Comparison of ENCODE assay signal across 10 mouse cellular contexts in genomic region chr10:22714520-22714919, GRCm38 (mm10). TPM values are rescaled to one million over a fixed set of nuclear protein-coding genes. Genes with fewer than 3 reads are reported as not detected.
A peak's percentile ranks its signal among the peaks of the same experiment; 100 is the strongest.
DNase-seq lines count a peak whose midpoint lies in the region; ATAC-seq and TF ChIP-seq lines count a peak whose summit lies in the region.
"Had no signal": no experiment of that assay in that cellular context is flagged by ENCODE, and none has a peak within 500 bp of the region (broad histone marks: within the 10 kb centered on the region; RNA-seq: fewer than 3 reads in every experiment).

No protein-coding gene starts in this region.

- no peak overlapping the region for H3K4me2 ChIP-seq in embryonic facial prominence, embryonic 11.5 days (ENCODE audit: low read depth, low read length)
- H3K4me2 ChIP-seq in midbrain, postnatal 0 days (ENCODE audit: low read depth, low read length, poor library complexity, severe bottlenecking) = no peak overlapping the region
- H3K4me2 ChIP-seq: embryonic facial prominence, embryonic 13.5 days; lung, embryonic 15.5 days had no signal

- TF ChIP-seq CTCF in midbrain, postnatal 0 days (IDR thresholded peaks at IDR 0.05) = peak; percentile 87

- peak; percentile 42 for DNase-seq in ovary, postnatal 14 days (ENCODE audit: low spot score)
- no peak for DNase-seq in ovary, postnatal 36 days (ENCODE audit: low spot score)
- peak; percentile 67 for DNase-seq in adrenal gland, postnatal 14 days
- DNase-seq in embryonic facial prominence, embryonic 11.5 days (ENCODE audit: low spot score) = peak; percentile 73
- DNase-seq in heart, postnatal 4 days = peak; percentile 71
- DNase-seq in left cerebral cortex, postnatal 10 days (ENCODE audit: extremely low spot score in 1 of 2, low spot score in 2 of 2) = peak; percentile 42 to 48
- peak; percentile 68 for DNase-seq in midbrain, postnatal 0 days (ENCODE audit: low spot score)
- DNase-seq in thymus, postnatal 10 days (ENCODE audit: low spot score in 2 of 2) = peak; percentile 28 to 60

- no peaks in the 10 kb centered on the region for H3K27me3 ChIP-seq in embryonic facial prominence, embryonic 11.5 days (ENCODE audit: control insufficient read depth, insufficient read depth, low read length)
- H3K27me3 ChIP-seq in midbrain, postnatal 0 days (ENCODE audit: insufficient read depth, low read length) = no peaks in the 10 kb centered on the region
- H3K27me3 ChIP-seq: embryonic facial prominence, embryonic 13.5 days; lung, embryonic 15.5 days had no signal

- H3K9me3 ChIP-seq in embryonic facial prominence, embryonic 11.5 days (replicated peaks; ENCODE audit: control insufficient read depth, low read length) = no peaks in the 10 kb centered on the region
- no peaks in the 10 kb centered on the region for H3K9me3 ChIP-seq in midbrain, postnatal 0 days (ENCODE audit: low read length)
- H3K9me3 ChIP-seq: embryonic facial prominence, embryonic 13.5 days; lung, embryonic 15.5 days had no signal

- H3K36me3 ChIP-seq in embryonic facial prominence, embryonic 11.5 days (replicated peaks; ENCODE audit: control insufficient read depth, insufficient read depth, low read depth, low read length) = no peaks in the 10 kb centered on the region
- no peaks in the 10 kb centered on the region for H3K36me3 ChIP-seq in midbrain, postnatal 0 days (ENCODE audit: insufficient read depth, low read length)

- intact Hi-C loops in left cerebral cortex, postnatal 10 days (cut with DNase I) = loop anchor here (5.0 to 10.0 kb wide), 2 partner anchors 100 to 137 kb away; no protein-coding TSS in a partner anchor

- no peak overlapping the region for H3K9ac ChIP-seq in embryonic facial prominence, embryonic 11.5 days (replicated peaks; ENCODE audit: low read length)
- H3K9ac ChIP-seq in midbrain, postnatal 0 days (replicated peaks; ENCODE audit: low read length, poor library complexity, severe bottlenecking) = no peak overlapping the region
- H3K9ac ChIP-seq: embryonic facial prominence, embryonic 13.5 days; lung, embryonic 15.5 days had no signal

- no peaks in the 10 kb centered on the region for H3K4me1 ChIP-seq in embryonic facial prominence, embryonic 11.5 days (ENCODE audit: control insufficient read depth, insufficient read depth, low read length)
- H3K4me1 ChIP-seq in midbrain, postnatal 0 days (ENCODE audit: insufficient read depth, low read length) = peaks cover 2% of the 10 kb centered on the region; the same call in 1 of the 2 replicates

- 81% methylated on average over 4 of the region's 4 CpGs for WGBS in embryonic facial prominence, embryonic 11.5 days
- WGBS in midbrain, postnatal 0 days = 84% methylated on average over 4 of the region's 4 CpGs

- no peak overlapping the region for H3K27ac ChIP-seq in embryonic facial prominence, embryonic 11.5 days (replicated peaks; ENCODE audit: low read depth, low read length)
- no peak overlapping the region for H3K27ac ChIP-seq in midbrain, postnatal 0 days (ENCODE audit: low read depth, low read length)
- H3K27ac ChIP-seq: embryonic facial prominence, embryonic 13.5 days; lung, embryonic 15.5 days had no signal

- ATAC-seq in embryonic facial prominence, embryonic 11.5 days (replicated peaks; ENCODE audit: insufficient number of reproducible peaks, low FRiP score, low TSS enrichment, low read depth) = no peak
- peak; percentile 38; the same call in 1 of the 2 replicates for ATAC-seq in midbrain, postnatal 0 days (ENCODE audit: low FRiP score)

- H3K4me3 ChIP-seq in embryonic facial prominence, embryonic 11.5 days (ENCODE audit: low read depth, low read length) = no peak overlapping the region
- no peak overlapping the region for H3K4me3 ChIP-seq in midbrain, postnatal 0 days (ENCODE audit: low read depth, low read length)
- H3K4me3 ChIP-seq: embryonic facial prominence, embryonic 13.5 days; lung, embryonic 15.5 days had no signal

RNA-seq across cellular contexts. Expression of gene Tbpl1, which starts 17.2 kb away (rescaled TPM):
- total RNA-seq in adrenal gland, postnatal 14 days (2021) = 27.2 and 30.6 TPM in 2 replicates
- polyA plus RNA-seq in embryonic facial prominence, embryonic 11.5 days (2014; fragmentation: Nextera tagmentation; extraction: Ambion mirVana) = 98.6 and 109 TPM in 2 replicates
- total RNA-seq in heart, postnatal 4 days (2021) = 10 to 100 TPM; 28.8 to 31.7 TPM
- 10 to 100 TPM; 65.2 to 68.5 TPM for total RNA-seq in left cerebral cortex, postnatal 10 days (2021)
- total RNA-seq in midbrain, postnatal 0 days (2014; rRNA removed) = 36.6 and 47.6 TPM in 2 replicates
- 61.5 and 62.2 TPM in 2 replicates for polyA plus RNA-seq in midbrain, postnatal 0 days (2015; fragmentation: Nextera tagmentation; extraction: Ambion mirVana)
